Mouse (Mus musculus) lung, adult 2 months (tissue): ENCODE data around the gene Hoxd8.

Experiments
- CTCF ChIP-seq: fragments of 200-500 bp; IDR thresholded peaks from 2 replicates; pipeline ENCODE4 v1.5.1; 2011; ENCODE audit warnings: mild to moderate bottlenecking, low read length, control low read depth; ENCODE audit not compliant: insufficient read depth
- POLR2A ChIP-seq: fragments of 200-500 bp; IDR thresholded peaks from 2 replicates; pipeline ENCODE4 v1.6.1; 2011; ENCODE audit warnings: low read depth, mild to moderate bottlenecking, control low read depth, low read length, borderline replicate concordance; ENCODE audit errors: extremely low read depth

GRCm38 (mm10) chr2:74753711-74754110 is 49.3 kb downstream of the Hoxd8 start:
- no peak for TF ChIP-seq POLR2A
- TF ChIP-seq CTCF: no peak
